Mouse (Mus musculus): ENCODE measurements around the gene Gm21319. TPM values are rescaled to one million over a fixed set of nuclear protein-coding genes. Genes with fewer than 3 reads are reported as not detected.
"Not testable (repeated sequence)": the region's sequence is repeated elsewhere in the genome, so short reads cannot be mapped to it uniquely, and the experiment has no call there.

The Gm21319 gene
- not detected for total RNA-seq (2021)
- long read RNA-seq, experiment 1: 0 reads
- long read RNA-seq, experiment 2: 0 reads

DNA sequence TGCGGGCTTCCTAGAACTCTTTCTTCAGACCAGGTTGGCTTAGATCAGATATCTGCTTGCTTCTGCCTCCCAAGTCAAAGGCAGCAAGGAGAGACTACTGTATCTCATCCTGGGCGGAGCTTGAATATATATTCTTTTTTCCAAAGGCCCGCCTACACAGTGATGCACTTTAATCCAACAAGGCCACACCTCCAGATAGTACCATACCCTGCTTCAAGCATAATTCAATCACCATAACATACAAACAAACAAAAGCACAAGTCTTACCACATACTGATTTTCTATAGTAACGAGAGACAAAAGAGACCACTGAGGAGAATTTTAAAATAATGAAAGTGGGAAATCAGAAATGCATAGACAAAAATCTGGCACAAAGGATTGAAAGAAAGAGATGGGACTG is at the start of gene Gm21319:
Gene Gm21319 (minus strand): TSS at position 101 of the 400 bp plus-strand sequence.
- DNase-seq: not testable (repeated sequence)

DNA sequence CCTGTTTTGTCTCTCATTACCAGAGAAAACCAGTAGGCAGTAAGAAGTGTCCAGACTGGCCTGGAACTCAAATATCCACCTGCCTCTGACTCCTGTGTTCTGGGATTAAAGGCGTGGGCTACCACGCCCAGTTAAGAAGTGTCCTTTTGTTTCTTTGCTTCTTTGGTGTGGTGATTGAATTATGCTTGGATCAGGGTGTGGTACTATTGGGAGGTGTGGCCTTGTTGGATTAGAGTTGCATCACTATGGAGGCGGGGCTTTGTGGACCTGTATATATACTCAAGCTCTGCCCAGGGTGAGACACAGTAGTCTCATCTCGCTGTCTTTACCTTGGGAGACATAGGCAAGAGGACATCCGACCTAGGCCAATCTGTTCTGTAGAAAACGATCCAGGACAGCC is 40.7 kb upstream of the Gm21319 start, which contains the start of gene BB287469:
Gene BB287469 (plus strand): TSS at position 301 of the 400 bp plus-strand sequence.
- DNase-seq: not testable (repeated sequence)

DNA sequence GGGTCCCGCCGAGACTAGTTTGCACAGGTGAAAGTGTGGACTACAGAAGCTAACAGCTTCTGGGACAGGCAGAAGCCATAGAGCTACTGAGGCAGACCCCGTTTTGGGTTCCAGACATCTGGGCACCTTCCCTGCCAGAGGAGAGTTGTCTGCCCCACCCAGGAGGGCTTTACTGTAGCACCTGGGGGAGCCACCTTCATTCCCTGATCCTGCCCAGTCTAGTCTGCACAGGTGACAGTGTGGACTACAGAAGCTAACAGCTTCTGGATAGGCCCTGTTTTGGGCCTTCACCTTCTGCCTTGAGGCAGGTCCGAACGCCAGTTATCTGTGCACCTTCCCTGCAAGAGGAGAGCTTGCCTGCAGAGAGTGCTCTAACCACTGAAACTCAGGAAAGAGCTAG is 22.4 kb upstream of the Gm21319 start:
- DNase-seq: not testable (repeated sequence)

DNA sequence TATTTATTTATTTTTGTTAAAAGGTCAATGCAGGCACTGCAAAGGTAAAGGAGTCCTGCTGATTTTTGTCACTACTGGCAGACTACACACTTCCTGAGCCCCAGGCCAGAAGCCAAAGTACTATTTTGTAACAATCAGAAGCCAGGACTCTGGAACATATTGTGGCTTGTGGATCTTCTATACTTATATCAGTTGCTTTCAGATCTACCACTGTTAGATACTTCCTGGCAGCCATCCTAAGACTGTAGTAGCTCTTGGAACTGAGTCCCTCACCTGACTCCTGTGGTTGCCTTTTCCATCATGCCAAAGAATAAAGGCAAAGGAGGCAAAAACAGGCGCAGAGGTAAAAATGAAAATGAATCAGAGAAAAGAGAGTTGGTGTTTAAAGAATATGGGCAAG is 19.7 kb upstream of the Gm21319 start, which contains the start of gene Gm21936:
Gene Gm21936 (plus strand): TSS at position 301 of the 400 bp plus-strand sequence.
- DNase-seq: not testable (repeated sequence)

Other genes with a start within 250 kb of the Gm21319 start
- gene Oog1, start 173.1 kb downstream of the Gm21319 start, total RNA-seq (2021): not detected
- gene Gm4027, start 156.9 kb downstream of the Gm21319 start, total RNA-seq (2021): not detected
- not detected for gene Gm16381, start 131.1 kb downstream of the Gm21319 start, total RNA-seq (2021)
- gene Gm21936, start 19.8 kb upstream of the Gm21319 start, total RNA-seq (2021): not detected
- gene BB287469, start 40.8 kb upstream of the Gm21319 start, total RNA-seq (2021): not detected
- gene Gm2001, start 66.6 kb upstream of the Gm21319 start, total RNA-seq (2021): not detected
- gene Gm2016, start 98.3 kb upstream of the Gm21319 start, total RNA-seq (2021): not detected
- not detected for gene Gm2022, start 119.6 kb upstream of the Gm21319 start, total RNA-seq (2021)
- gene Gm2035, start 144.1 kb upstream of the Gm21319 start, total RNA-seq (2021): not detected
- gene Gm2042, start 178.3 kb upstream of the Gm21319 start, total RNA-seq (2021): not detected
- not detected for gene Gm2075, start 236.1 kb upstream of the Gm21319 start, total RNA-seq (2021)
- not detected for gene Gm6803, start 243.0 kb upstream of the Gm21319 start, total RNA-seq (2021)